Mouse (Mus musculus) megakaryocyte, embryonic 14.5 days (primary cell): ENCODE measurements around the gene F9.

Experiments used
- FLI1 ChIP-seq: IDR thresholded peaks from 2 replicates; pipeline ENCODE4 v1.6.1; 2012; ENCODE audit warnings: low read length, inconsistent platforms, mixed read lengths
- GATA1 ChIP-seq: IDR thresholded peaks from 3 replicates; pipeline ENCODE4 v1.6.1; 2012; ENCODE audit warnings: mixed read lengths, low read length, inconsistent platforms, borderline replicate concordance

- TF ChIP-seq GATA1 (no peak), FLI1 (no peak)
Measured at GRCm38 (mm10) chrX:60021007-60021406, 21.7 kb downstream of the F9 start.
